Mouse (Mus musculus) MEL (cell line): Measurements from ENCODE around the gene Ryr1. TPM values are rescaled to one million over a fixed set of nuclear protein-coding genes. Genes with fewer than 3 reads are reported as not detected.

Experiments used
- DNase-seq: peaks from one replicate; pipeline ENCODE4 v3.0.0; 2011; ENCODE audit warnings: low read depth, low spot score
- H3K27ac ChIP-seq: 2 replicates; pipeline ENCODE4 v1.5.1; 2012; ENCODE audit warnings: low read depth, mild to moderate bottlenecking, control low read depth, low read length, moderate library complexity; ENCODE audit not compliant: control insufficient read depth
- H3K27me3 ChIP-seq, 2 experiments: fragments of 150-350 bp in 1 of 2; sonication (generic) in 1 of 2; 2 replicates each; pipeline ENCODE4 v1.6.1; 2012; ENCODE audit warnings: low read length in 2 of 2, mild to moderate bottlenecking in 2 of 2, improper control_type of control experiment in 1 of 2, moderate library complexity in 1 of 2; ENCODE audit not compliant: insufficient read depth in 2 of 2, control insufficient read depth in 1 of 2
- H3K36me3 ChIP-seq, 2 experiments: 2 replicates each; pipeline ENCODE4 v1.6.1; 2012 to 2014; ENCODE audit warnings: low read length in 2 of 2, improper control_type of control experiment in 1 of 2, inconsistent platforms in 1 of 2, mild to moderate bottlenecking in 1 of 2; ENCODE audit not compliant: insufficient read depth in 2 of 2, control insufficient read depth in 1 of 2
- H3K4me1 ChIP-seq, 2 experiments: fragments of 150-350 bp in 1 of 2; sonication (generic) in 1 of 2; 2 replicates each; pipeline ENCODE4 v1.6.1; 2012; ENCODE audit warnings: low read length in 2 of 2, improper control_type of control experiment in 1 of 2, mild to moderate bottlenecking in 1 of 2; ENCODE audit not compliant: insufficient read depth in 2 of 2, control insufficient read depth in 1 of 2
- H3K4me3 ChIP-seq, 2 experiments: fragments of 150-350 bp in 1 of 2; sonication (generic) in 1 of 2; 2 replicates each; pipeline ENCODE4 v1.5.1; 2012; ENCODE audit warnings: low read depth in 2 of 2, low read length in 2 of 2, mild to moderate bottlenecking in 2 of 2, moderate library complexity in 2 of 2, control low read depth in 1 of 2, improper control_type of control experiment in 1 of 2; ENCODE audit not compliant: control insufficient read depth in 1 of 2, insufficient read depth in 1 of 2
- H3K79me2 ChIP-seq: 2 replicates; pipeline ENCODE4 v1.6.1; 2012; ENCODE audit warnings: mild to moderate bottlenecking, low read length, moderate library complexity; ENCODE audit not compliant: control insufficient read depth, poor library complexity, insufficient read depth
- H3K9ac ChIP-seq: 2 replicates; pipeline ENCODE4 v1.6.1; 2012; ENCODE audit warnings: low read depth, mild to moderate bottlenecking, control low read depth, low read length, moderate library complexity; ENCODE audit not compliant: control insufficient read depth, poor library complexity, severe bottlenecking
- H3K9me3 ChIP-seq: fragments of 150-350 bp; sonication (generic); replicated peaks from 2 replicates; pipeline ENCODE4 v1.6.1; 2012; ENCODE audit warnings: mild to moderate bottlenecking, low read length, improper control_type of control experiment, moderate library complexity; ENCODE audit not compliant: insufficient read depth
- CHD2 ChIP-seq: IDR thresholded peaks from 2 replicates; pipeline ENCODE4 v1.6.1; 2011; ENCODE audit warnings: low read length, improper control_type of control experiment
- CTCF ChIP-seq, 3 experiments: IDR thresholded peaks in 2 of 3; conservative IDR thresholded peaks in 1 of 3; 2 replicates each; pipeline ENCODE4 v1.5.1; 2011 to 2012; ENCODE audit warnings: low read length in 3 of 3, low read depth in 2 of 3, mild to moderate bottlenecking in 2 of 3, improper control_type of control experiment in 1 of 3, inconsistent platforms in 1 of 3, mixed read lengths in 1 of 3, moderate library complexity in 1 of 3; ENCODE audit not compliant: control insufficient read depth in 1 of 3, insufficient read depth in 1 of 3, poor library complexity in 1 of 3, severe bottlenecking in 1 of 3
- E2F4 ChIP-seq: IDR thresholded peaks from 2 replicates; pipeline ENCODE4 v1.6.1; 2011; ENCODE audit warnings: low read depth, low read length, improper control_type of control experiment, borderline replicate concordance
- ETS1 ChIP-seq: IDR thresholded peaks from 2 replicates; pipeline ENCODE4 v1.6.1; 2012; ENCODE audit warnings: low read depth, mild to moderate bottlenecking, inconsistent platforms, low read length, improper control_type of control experiment, moderate library complexity
- GATA1 ChIP-seq: IDR thresholded peaks from 2 replicates; pipeline ENCODE4 v1.6.1; 2011; ENCODE audit warnings: low read depth, low read length, improper control_type of control experiment
- HCFC1 ChIP-seq: IDR thresholded peaks from 2 replicates; pipeline ENCODE4 v1.6.1; 2012; ENCODE audit warnings: low read depth, mild to moderate bottlenecking, inconsistent platforms, low read length, improper control_type of control experiment, moderate library complexity
- KAT2A ChIP-seq: conservative IDR thresholded peaks from 2 replicates; pipeline ENCODE4 v1.6.1; 2012; ENCODE audit warnings: low read depth, low read length, improper control_type of control experiment, inconsistent platforms
- MAFK ChIP-seq: IDR thresholded peaks from 2 replicates; pipeline ENCODE4 v1.6.1; 2011; ENCODE audit warnings: low read depth, mild to moderate bottlenecking, low read length, improper control_type of control experiment, borderline replicate concordance
- MAZ ChIP-seq: IDR thresholded peaks from 2 replicates; pipeline ENCODE4 v1.6.1; 2012; ENCODE audit warnings: low read depth, mild to moderate bottlenecking, inconsistent platforms, low read length, improper control_type of control experiment
- MXI1 ChIP-seq: IDR thresholded peaks from 2 replicates; pipeline ENCODE4 v1.6.1; 2011; ENCODE audit warnings: mild to moderate bottlenecking, low read depth, low read length, improper control_type of control experiment
- MYB ChIP-seq: IDR thresholded peaks from 2 replicates; pipeline ENCODE4 v1.6.1; 2011; ENCODE audit warnings: mild to moderate bottlenecking, low read depth, low read length, improper control_type of control experiment
- MYC ChIP-seq: IDR thresholded peaks from 2 replicates; pipeline ENCODE4 v1.6.1; 2011; ENCODE audit warnings: low read depth, mild to moderate bottlenecking, low read length, improper control_type of control experiment, moderate library complexity
- NELFE ChIP-seq: IDR thresholded peaks from 2 replicates; pipeline ENCODE4 v1.6.1; 2011; ENCODE audit warnings: low read depth, low read length, improper control_type of control experiment
- POLR2AphosphoS2 ChIP-seq: IDR thresholded peaks from 2 replicates; pipeline ENCODE4 v1.6.1; 2011; ENCODE audit warnings: low read length, improper control_type of control experiment
- RAD21 ChIP-seq: IDR thresholded peaks from 2 replicates; pipeline ENCODE4 v1.6.1; 2011; ENCODE audit warnings: mild to moderate bottlenecking, low read depth, low read length, improper control_type of control experiment
- RCOR1 ChIP-seq: IDR thresholded peaks from 2 replicates; pipeline ENCODE4 v1.6.1; 2012; ENCODE audit warnings: low read depth, mild to moderate bottlenecking, inconsistent platforms, low read length, improper control_type of control experiment
- SMC3 ChIP-seq: IDR thresholded peaks from 2 replicates; pipeline ENCODE4 v1.6.1; 2011; ENCODE audit warnings: low read depth, low read length, improper control_type of control experiment
- UBTF ChIP-seq: IDR thresholded peaks from 2 replicates; pipeline ENCODE4 v1.6.1; 2012; ENCODE audit warnings: low read depth, mild to moderate bottlenecking, inconsistent platforms, low read length, improper control_type of control experiment, moderate library complexity, borderline replicate concordance; ENCODE audit not compliant: insufficient read depth
- USF1 ChIP-seq: IDR thresholded peaks from 2 replicates; pipeline ENCODE4 v1.6.1; 2014; ENCODE audit warnings: low read depth, mild to moderate bottlenecking, inconsistent platforms, low read length, improper control_type of control experiment, moderate library complexity
- USF2 ChIP-seq, 2 experiments: IDR thresholded peaks; 2 replicates each; pipeline ENCODE4 v1.6.1; 2011 to 2012; ENCODE audit warnings: improper control_type of control experiment in 2 of 2, low read length in 2 of 2, borderline replicate concordance in 1 of 2, inconsistent platforms in 1 of 2, low read depth in 1 of 2, mild to moderate bottlenecking in 1 of 2; ENCODE audit not compliant: insufficient read depth in 1 of 2
- ZC3H11A ChIP-seq: IDR thresholded peaks from 2 replicates; pipeline ENCODE4 v1.6.1; 2012; ENCODE audit warnings: low read depth, mild to moderate bottlenecking, inconsistent platforms, low read length, improper control_type of control experiment
- ZKSCAN1 ChIP-seq: IDR thresholded peaks from 2 replicates; pipeline ENCODE4 v1.6.1; 2012; ENCODE audit warnings: low read depth, mild to moderate bottlenecking, inconsistent platforms, low read length, improper control_type of control experiment, moderate library complexity
- ZNF384 ChIP-seq: IDR thresholded peaks from 2 replicates; pipeline ENCODE4 v1.6.1; 2012; ENCODE audit warnings: low read depth, mild to moderate bottlenecking, inconsistent platforms, low read length, improper control_type of control experiment
- polyA plus RNA-seq, 2 experiments: library from polyadenylated mRNA; stranded (reverse) in 1 of 2; unstranded in 1 of 2; fragments of >175 nt in 1 of 2; fragments of >200 nt in 1 of 2; gene quantifications; 2 replicates each; pipeline versions ENCODE4 v1.2.1 to v1.2.4; 2012; ENCODE audit warnings: low replicate concordance in 2 of 2, low read depth in 1 of 2; ENCODE audit not compliant: insufficient read length in 2 of 2, insufficient read depth in 1 of 2, missing spikeins in 1 of 2
- total RNA-seq: library from RNA; depleted of rRNA; stranded (reverse); fragments of 300-350 nt; gene quantifications from 2 replicates; pipeline ENCODE4 v1.2.3, GENCODE M21; 2012

Ryr1 gene
- total and polyA plus RNA-seq, 3 experiments: 0.27 to 0.54 TPM; not detected in 1

GRCm38 (mm10) chr7:28972542-28972985 is 152.4 kb downstream of the Ryr1 start:
- H3K9me3 ChIP-seq: no peaks in the 10 kb centered on the region
- no peak overlapping the region for H3K9ac ChIP-seq
- peak; percentile 83 for DNase-seq
- peaks cover 0 to 3% of the 10 kb centered on the region in 2 experiments; a peak in 3 of 4 replicates for H3K36me3 ChIP-seq
- H3K4me1 ChIP-seq: no peaks in the 10 kb centered on the region
- 0 out of 2 replicates have a peak, but pooled peaks cover 2% of the 10 kb centered on the region for H3K79me2 ChIP-seq
- no peaks in the 10 kb centered on the region for H3K27me3 ChIP-seq
- no peak for TF ChIP-seq MAZ
- no peak for TF ChIP-seq NELFE
- TF ChIP-seq ZC3H11A: no peak
- TF ChIP-seq SMC3: peak; percentile 71
- no peak for TF ChIP-seq KAT2A
- no peak for TF ChIP-seq CHD2
- TF ChIP-seq HCFC1: no peak
- TF ChIP-seq RAD21: peak; percentile 44
- TF ChIP-seq UBTF: no peak
- TF ChIP-seq RCOR1: no peak
- TF ChIP-seq USF1: no peak
- TF ChIP-seq CTCF (IDR thresholded peaks at IDR 0.05 in 2 of 3, conservative IDR thresholded peaks at IDR 0.05 in 1 of 3; ENCODE audit: control insufficient read depth in 1 of 3, insufficient read depth in 1 of 3, low read depth in 2 of 3, low read length in 3 of 3, poor library complexity in 1 of 3, severe bottlenecking in 1 of 3): peak; percentile 77 to 92 (median 83)
- TF ChIP-seq ZNF384: peak; percentile 91
- no peak for TF ChIP-seq ZKSCAN1
- TF ChIP-seq MYC: no peak
- TF ChIP-seq MYB: no peak
- no peak for TF ChIP-seq E2F4
- no peak for TF ChIP-seq USF2 (IDR thresholded peaks at IDR 0.05; ENCODE audit: borderline replicate concordance in 1 of 2, insufficient read depth in 1 of 2, low read depth in 1 of 2, low read length in 2 of 2)
- TF ChIP-seq POLR2AphosphoS2: no peak
- TF ChIP-seq MAFK: no peak
- TF ChIP-seq GATA1: no peak
- TF ChIP-seq ETS1: no peak
- TF ChIP-seq MXI1: no peak
- H3K4me3 ChIP-seq: no peak overlapping the region
- no peak overlapping the region for H3K27ac ChIP-seq
